Mouse (Mus musculus) layer of hippocampus, adult 8-10 months (tissue): ENCODE data around the gene Kcnab2. TPM values are rescaled to one million over a fixed set of nuclear protein-coding genes. Genes with fewer than 3 reads are reported as not detected.

ENCODE experiments used
- DNase-seq, 2 experiments: peaks; one replicate each; pipeline ENCODE4 v3.0.0; 2022; ENCODE audit warnings: low spot score in 2 of 2
- total RNA-seq, 4 experiments: library from RNA; stranded (reverse); gene quantifications; 2 replicates each; pipeline ENCODE4 v1.2.4; 2022

The Kcnab2 gene
- total RNA-seq, 4 experiments from 2014 or later = 669 to 725 (median 678) TPM

DNA sequence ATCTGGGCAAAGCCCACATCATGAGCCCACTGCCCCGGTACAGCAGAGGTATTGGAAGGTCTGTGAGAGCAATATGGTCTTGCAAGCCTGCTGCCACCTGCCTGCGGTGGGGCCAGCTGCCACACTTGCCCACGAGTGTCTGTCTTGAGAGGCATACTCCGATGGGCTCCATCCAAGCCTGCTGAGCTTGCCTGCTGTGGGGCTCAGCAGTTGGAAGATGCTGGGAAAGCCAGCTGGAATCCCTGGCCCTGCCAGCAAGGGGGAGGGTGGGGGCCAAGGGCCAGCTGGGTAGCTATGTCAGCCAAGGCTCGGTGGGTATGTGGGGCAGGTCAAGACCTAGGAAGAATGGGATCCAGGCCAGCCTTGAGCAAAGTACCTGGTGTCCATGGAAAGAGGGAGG, 85.5 kb downstream of the Kcnab2 start:
- DNase-seq = peak; percentile 64 to 67

DNA sequence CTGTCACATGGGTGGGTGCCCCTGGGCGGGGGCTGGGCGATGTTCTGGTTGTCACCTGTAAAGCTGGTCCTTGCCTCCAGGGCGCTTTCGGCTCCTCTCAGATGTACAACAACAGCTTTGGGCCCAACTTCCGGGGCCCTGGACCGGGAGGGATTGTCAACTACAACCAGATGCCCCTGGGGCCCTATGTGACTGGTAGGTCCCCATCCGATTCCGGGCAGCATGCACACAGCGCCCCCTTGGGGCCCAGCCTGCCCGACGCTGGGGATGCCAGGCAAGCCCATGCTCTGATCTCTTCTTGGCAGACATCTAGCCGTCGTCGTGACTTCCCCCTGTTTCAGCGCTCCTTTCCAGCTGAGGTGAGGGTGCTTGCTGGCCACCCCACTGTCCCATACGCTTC, 92.0 kb downstream of the Kcnab2 start:
- no peak for DNase-seq

DNA sequence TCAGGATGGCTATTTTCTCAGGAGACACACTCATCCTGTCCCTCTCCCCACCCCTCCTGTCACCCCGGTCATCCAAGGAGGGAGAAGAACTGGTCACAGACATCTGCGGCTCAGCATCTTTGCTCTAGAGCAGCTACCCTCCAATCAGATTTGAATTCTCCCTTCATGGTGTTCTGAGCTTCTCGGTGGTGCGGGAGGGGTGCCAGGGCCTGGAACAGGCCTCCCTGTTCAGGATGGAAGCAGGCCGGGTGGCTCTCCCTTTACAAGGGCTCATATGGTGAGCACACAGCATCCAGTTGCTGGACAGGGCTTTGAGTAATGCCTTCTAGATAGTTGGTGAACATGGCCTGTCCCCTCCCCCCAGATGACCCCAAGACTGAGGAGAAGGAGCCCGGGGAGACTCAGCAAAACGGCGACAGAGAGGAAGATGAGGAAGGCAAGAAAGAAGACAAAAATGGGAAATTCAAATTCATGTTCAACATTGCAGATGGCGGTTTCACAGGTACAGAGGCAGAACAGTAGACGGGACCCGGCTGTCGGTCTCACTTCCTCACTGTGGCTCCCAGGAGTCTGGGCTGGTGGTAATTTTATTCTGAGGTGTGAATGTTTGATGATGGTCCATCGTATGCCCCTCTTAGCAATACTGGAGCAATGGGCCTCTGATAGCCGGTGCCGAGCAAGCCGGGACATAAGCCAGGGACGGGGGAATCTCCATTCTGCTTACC, 95.0 kb downstream of the Kcnab2 start:
- DNase-seq = no peak

DNA sequence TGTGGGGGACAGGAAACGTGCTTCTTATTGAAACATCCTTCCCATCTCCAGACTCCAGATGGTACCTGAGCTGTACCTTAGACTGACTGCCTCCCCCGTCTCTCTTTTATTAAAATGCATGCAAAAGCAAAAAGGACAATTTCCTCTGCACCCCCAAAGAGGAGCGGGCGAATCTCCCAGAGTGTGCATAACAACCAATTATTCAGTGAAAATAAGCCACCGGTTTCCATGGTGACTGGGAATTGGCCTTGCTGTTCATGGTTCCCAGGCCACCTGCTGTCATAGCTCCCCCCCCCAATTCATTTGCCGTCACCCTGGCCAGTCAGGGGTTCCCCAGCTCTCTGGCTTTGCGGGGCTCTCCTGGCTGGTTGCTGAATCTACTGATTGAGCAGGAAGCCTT, 112.4 kb downstream of the Kcnab2 start:
- DNase-seq = no peak

DNA sequence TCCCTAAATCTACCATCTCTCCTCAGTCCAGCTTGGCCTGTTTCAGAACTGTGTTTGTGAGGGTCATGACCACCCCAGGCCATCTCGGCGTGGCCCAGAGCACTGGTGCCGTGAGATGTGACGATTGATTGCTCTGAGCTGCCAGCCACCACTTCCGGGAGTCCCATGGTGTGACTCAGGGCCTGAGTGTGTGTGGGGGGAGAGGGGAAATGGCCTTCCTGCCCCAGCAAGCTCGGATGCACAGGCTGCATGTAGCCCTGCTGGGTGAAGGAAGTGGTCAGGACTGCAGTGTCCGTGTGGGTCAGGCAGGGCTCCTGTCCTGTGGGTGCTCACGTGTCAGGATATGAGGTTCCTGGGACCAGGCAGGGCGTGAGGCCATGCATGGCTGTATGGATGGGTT, 115.5 kb downstream of the Kcnab2 start:
- DNase-seq = no peak

DNA sequence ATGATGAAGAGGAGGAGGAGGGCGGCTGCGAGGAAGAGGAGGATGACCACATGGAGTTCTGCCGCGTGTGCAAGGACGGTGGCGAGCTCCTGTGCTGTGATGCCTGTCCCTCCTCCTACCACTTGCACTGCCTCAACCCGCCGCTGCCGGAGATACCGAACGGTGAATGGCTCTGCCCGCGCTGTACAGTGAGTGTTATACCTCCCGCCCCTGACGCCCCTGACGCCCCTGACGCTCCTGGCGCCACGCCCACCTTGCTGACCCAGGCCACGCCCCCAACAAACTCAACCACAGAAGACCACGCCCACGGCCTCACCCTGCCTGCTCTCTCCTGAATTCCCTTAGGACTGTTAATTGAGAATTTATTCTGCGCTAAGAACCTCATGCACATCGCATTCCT, 116.8 kb downstream of the Kcnab2 start:
- DNase-seq = no peak

DNA sequence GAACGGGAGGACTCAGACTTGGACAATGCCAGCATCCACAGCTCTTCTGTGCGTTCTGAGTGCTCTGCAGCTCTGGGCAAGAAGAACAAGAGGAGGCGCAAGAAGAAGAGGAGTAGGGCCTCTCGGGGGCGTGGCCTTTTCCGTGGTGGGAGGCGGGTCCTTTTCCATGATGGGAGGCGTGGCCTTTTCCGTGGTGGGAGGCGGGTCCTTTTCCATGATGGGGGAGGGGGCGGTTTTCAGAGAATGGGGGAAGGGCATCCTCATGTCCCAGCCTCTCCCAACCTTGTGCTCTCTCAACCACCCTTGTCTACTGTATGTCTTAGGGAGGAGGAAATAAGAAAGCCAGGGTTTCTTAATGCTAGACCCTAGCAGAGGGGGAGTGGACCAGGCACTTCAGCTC, 118.0 kb downstream of the Kcnab2 start:
- no peak for DNase-seq

DNA sequence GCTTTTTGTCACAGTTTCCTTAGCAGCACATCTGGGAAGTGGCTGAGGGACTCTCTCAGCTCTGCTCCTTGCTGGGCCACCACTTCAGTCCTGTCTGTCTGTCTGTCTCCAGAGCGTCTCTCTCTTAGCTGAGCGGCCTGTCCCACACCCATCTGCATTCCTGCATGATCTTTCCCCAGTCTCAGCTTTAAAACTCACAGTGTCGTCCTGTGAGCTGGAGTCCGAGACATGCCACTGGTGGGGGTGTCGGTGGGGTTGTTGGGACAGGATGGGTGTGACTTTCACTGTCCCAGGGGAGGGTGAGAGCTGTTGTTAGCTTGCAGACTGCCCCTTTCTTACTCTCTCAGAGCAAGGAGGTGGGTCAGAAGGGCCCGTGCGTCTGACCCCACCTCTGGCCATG, 122.0 kb downstream of the Kcnab2 start:
- no peak for DNase-seq

DNA sequence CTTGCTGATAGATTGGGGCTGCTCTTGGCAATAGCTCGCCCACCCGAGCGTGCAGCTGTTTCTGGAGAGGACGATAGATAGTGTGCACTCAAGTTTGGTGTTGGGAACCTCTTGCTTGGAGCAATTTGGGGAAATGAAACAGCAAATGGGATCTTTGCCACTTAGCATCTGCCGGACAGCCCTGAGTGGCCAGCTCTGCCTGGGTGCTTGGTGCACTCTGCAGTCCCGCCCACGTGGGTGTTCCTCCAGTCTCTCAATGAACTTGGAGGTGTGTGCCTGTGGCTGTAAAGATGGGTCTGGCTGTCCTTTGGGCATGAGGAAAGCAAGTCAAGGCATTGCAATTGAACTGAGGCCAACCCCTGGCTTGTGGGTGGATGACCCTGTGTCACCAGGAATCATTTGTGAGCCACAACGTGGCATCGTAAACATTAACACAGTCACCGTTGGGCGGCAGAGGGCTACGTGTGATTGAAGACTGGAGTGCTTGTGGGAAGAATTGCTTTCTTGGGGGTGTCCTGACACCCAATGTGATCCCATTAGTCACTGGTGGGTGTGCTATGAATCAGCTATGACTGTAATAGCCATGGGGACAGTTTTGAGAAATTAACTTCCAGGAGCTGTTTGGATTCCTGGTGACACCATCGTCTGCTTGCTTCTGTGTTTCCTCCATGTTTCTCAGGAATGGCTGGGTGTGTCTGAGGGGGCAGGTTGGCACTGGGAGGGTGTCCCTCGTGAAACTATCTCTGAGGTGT, 123.6 kb downstream of the Kcnab2 start:
- DNase-seq = no peak

DNA sequence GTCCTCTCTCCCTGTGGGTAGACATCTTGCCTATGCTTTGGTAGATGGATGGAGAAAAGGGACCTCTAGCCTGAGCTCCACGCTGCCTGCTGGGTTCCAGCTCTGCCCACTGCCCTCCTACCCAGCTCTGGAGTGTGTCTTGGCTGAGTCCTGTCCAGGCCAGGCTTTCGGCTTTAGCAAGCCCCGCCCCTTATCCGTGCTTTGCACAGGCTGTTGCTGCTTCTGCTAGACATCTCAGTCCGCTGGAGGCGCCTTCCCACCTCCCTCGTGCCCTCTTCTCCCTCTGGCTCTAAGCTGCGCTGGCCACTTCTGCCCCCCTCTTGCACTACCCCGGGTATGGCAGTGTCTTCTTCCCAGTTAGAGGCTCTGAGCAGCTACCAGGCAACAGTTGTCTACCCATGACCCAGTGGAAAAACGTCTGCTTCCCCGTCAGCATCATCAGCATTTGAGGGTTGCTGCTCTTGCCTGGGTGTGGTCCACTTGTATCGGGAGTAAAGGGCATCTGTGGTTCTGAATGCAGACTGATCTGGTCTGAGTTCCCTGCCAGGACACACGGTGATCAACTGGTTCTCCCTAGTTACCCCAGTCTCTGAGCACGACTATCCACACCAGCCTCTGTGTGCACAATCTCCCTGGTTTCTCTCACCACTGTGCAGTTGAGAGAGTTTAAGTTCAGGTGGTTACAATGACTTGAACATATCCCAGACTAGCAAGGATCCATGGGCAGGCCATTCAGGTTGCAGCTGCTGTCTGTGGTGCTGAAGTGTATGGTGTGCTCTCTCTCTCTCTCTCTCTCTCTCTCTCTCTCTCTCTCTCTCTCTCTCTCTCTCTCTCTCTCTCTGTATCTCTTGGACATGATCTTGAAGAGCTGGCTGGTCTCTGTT, 126.0 kb downstream of the Kcnab2 start:
- DNase-seq = no peak

DNA sequence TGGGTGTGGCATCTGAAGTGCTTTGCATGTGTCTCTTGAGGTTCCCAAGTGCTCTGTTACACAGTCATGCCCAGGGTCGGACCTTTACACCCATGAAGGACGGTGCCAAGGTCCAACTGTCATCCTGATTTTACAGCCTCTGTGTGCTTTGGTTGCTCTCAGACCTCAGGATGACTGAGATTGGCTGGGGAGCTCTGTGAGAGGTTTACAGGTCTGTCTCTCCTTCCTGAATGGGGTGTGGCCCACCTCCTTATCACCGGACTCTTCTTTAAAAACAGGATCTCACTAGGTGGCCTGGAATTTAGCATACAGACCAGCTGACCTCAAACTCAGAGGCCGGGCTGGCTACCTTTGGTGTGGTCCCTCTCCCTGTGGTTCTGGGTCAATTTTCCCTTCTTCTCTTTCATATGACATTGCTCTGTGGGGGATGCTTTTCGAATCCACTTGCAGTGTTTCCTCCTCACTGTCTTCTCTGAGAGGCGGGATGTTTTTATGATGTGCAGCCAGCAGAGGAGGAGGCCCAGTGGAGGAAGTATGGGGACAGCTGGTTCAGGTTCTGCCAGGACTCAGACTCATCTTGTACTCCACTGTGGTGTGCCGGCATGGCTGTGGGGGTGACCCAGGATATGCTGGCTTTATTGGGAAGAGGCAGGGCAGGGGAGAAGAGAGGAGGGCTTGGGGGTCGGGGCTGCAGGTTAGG, 126.8 kb downstream of the Kcnab2 start:
- no peak for DNase-seq

DNA sequence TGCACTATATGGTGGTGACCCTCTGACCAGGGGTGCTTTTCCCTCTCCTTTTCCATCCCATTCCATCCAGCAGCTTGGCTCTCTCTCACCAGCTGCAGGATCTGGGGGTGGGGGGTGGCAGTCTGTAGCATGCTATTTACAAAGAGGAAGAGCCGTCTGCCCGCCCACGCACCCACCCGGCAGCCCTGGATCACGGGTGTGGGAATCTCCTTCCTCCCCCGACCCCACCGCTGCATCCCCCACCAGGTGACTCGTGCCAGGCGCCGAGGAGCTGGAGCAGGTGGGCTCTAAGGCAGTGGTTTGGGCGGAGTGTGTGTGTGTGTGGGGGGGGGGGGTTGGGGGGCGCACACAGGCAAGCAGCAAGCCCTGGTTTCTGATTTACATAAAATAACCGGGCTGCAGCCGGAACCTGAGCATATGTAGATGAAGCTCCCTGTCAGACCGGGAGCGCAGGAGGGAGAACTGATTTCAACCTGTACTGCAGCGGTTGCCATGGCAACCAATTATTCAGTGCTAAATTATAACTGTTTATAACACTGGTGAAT, 127.8 kb downstream of the Kcnab2 start:
- peak; percentile 69 to 72 for DNase-seq

DNA sequence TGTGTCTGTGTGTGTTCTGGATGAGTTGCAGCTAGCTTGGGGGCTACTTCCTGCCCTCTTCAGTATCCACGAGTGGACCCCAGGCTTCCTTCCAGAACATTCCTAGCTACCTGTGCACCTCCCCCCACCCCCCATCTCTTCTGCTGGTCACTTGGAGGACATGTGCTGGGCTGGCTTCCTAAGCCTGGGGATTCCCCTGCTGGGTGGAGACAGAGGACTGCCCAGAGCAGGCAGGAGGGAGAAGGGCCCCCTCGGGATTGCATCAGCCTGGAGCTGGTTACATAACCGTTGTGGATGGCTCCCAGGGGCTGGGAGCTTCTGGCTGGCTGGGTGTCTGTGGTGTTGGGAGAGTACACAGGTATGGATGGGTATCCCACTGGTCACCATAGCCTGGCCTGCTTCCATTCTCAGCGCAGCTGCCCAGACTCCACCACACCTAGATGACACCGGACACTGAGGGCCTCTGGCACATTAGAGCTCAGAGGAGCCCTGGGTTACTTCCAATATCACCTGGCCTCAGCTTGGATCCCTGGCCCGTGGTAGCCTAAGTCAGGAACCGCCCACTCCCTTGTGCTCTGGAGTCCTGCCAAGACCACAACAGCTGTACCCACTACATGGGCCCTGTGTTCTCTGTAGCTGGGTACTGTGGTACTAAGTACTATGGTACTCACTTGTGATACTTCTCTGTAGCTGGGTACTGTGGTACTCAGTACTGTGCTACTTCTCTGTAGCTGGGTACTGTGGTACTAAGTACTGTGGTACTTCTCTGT, 132.4 kb downstream of the Kcnab2 start:
- DNase-seq = peak in 1 of 2 experiments; percentile 59

DNA sequence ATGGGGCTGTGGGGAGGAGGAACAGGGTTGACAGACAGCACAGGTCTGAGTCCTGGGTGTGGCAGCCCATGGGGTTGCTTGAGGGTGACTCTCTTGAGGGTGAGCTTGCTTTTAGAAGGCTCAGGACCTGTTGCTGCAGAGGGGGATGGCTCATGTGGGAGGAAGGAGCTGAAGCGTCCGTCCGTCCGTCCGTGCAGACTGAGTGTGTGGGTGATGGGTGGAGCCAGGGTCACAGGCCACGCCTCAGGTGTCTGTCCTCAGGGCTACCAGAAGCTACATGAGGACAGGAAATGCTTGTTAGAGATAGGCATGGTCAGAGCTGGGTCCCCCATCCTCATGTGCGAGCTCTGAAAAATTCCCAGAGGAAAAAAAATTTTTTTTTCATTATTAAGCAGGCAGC, 133.0 kb downstream of the Kcnab2 start:
- DNase-seq = no peak

DNA sequence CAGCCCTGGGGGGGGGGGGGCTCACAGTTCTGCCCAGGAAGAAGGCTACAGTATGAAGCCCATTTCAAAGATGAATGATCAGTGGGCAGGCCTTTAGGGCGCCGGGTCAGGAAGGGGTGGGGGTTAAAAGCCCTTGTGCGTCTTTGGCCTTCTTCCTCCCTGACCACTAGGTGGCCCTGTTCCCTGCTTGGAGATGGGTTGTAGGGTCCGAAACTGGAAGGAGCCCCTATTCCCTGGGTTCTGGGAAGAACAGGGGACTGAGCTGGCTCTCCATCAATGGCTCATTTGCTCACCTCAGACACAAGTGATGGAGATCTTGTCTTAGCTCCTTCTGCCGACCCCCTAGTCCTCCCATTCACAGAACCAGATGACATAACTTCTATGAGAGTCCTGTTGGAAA, 134.4 kb downstream of the Kcnab2 start:
- no peak for DNase-seq

Other genes starting within 250 kb of the Kcnab2 start
- gene Gpr153, start 203.6 kb downstream of the Kcnab2 start, total RNA-seq = 1 to 10 TPM; 5.9 to 7.2 (median 6.6) TPM
- gene Hes3, start 186.2 kb downstream of the Kcnab2 start, total RNA-seq = not detected
- gene Icmt, start 180.6 kb downstream of the Kcnab2 start, total RNA-seq = 10 to 100 TPM; 38.0 to 52.1 (median 47.0) TPM
- gene Rnf207, start 158.9 kb downstream of the Kcnab2 start, total RNA-seq = 10 to 100 TPM; 11.3 to 16.5 (median 13.8) TPM
- gene Rpl22, start 152.1 kb downstream of the Kcnab2 start, total RNA-seq = 100 to 1,000 TPM; 161 to 249 (median 201) TPM
- gene Chd5, start 139.2 kb downstream of the Kcnab2 start, total RNA-seq = 100 to 1,000 TPM; 123 to 147 (median 134) TPM
- gene Nphp4, start 1.2 kb downstream of the Kcnab2 start, total RNA-seq = 10 to 100 TPM; 27.9 to 32.3 (median 29.3) TPM